Mouse (Mus musculus): Measurements from ENCODE around the gene Nbeal2.

DNA sequence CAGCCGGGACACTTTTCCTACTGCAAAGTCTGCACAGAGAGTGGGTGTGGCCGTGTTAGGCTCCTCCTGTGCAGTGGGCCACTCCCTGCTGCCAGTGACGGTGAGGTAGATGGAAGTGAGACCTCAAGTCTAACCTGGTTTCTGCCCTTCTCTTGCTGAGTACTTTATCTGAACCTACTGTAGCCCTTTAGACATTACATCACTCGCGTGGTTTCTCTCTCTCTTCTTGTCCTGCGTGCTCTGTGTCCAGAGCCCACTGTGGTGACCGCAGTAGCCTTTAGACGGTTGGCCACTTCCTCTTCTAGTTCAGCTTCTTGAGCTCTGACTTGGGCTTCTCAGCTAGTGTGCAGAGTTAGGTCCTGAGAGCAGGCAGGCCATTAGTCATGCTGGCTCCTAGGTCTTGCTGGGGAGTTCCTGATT, 22.5 kb upstream of the Nbeal2 start:
- TF ChIP-seq CTCF (IDR thresholded peaks at IDR 0.05; ENCODE audit: extremely low read depth, insufficient read depth, insufficient read length, insufficient replicate concordance) (no peak), POLR2A (IDR thresholded peaks at IDR 0.05; ENCODE audit: low read depth, low read length) (no peak)
